Mouse (Mus musculus): Measurements from ENCODE around the gene Trmt2a. TPM values are rescaled to one million over a fixed set of nuclear protein-coding genes. Genes with fewer than 3 reads are reported as not detected.
A peak's percentile ranks its signal among the peaks of the same experiment; 100 is the strongest.

Trmt2a gene
- polyA plus RNA-seq (2014; fragmentation: Nextera tagmentation; extraction: Ambion mirVana) = 70.9 and 77.0 TPM in 2 replicates

GRCm38 (mm10) chr16:18248433-18249363 is at the start of gene Trmt2a, which contains the start of gene Ranbp1:
Trmt2a (plus strand) TSS chr16:18248679.
Ranbp1 (minus strand) TSS chr16:18248732.
- under 1% methylated on average over 92 of the region's 102 CpGs for WGBS
- H3K9me3 ChIP-seq (ENCODE audit: control insufficient read depth, low read length) = no peaks in the 10 kb centered on the region
- H3K4me3 ChIP-seq (replicated peaks; ENCODE audit: low read length) = peak within 1 kb of the TSS; percentile 87
- peak; percentile 99 for DNase-seq (ENCODE audit: low spot score)
- H3K27ac ChIP-seq = peak within 1 kb of the TSS; percentile 87
- H3K4me2 ChIP-seq (replicated peaks) = peak within 1 kb of the TSS; percentile 94
- peak; percentile 96 for ATAC-seq (ENCODE audit: low FRiP score)
- H3K4me1 ChIP-seq (replicated peaks; ENCODE audit: control insufficient read depth, insufficient read depth, low read length) = peaks cover 28% of the 10 kb centered on the region
- H3K9ac ChIP-seq = peak within 1 kb of the TSS; percentile 74
- H3K36me3 ChIP-seq (replicated peaks; ENCODE audit: control insufficient read depth, insufficient read depth) = peaks cover 65% of the 10 kb centered on the region
- H3K27me3 ChIP-seq (ENCODE audit: control insufficient read depth, insufficient read depth, low read length) = no peaks in the 10 kb centered on the region

DNA sequence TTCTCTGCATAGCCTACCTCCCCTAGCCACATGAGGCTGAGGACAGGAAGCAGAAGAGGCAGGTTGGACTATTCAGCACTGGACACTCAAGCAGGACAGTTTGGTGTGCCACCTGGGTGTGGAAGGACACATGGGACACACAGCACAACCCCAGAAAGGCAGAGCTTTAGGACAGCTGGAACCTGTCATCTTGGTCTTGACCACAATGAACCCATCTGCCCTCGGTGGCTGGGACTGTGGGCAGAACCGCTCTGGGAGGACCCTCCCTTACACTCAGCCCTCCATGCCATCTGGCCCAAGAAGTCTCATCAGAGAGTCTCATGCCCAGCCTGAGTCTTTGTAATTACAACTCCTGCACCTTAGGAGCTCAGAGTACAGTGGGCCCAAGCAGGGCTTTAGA is 48.4 kb upstream of the Trmt2a start:
- Histone ChIP-seq H3K9me3 (ENCODE audit: control insufficient read depth, low read length) (no peaks in the 10 kb centered on the region), H3K4me3 (replicated peaks; ENCODE audit: low read length) (no peak overlapping the region), H3K4me1 (replicated peaks; ENCODE audit: control insufficient read depth, insufficient read depth, low read length) (peaks cover 10% of the 10 kb centered on the region), H3K27me3 (ENCODE audit: control insufficient read depth, insufficient read depth, low read length) (no peaks in the 10 kb centered on the region), H3K9ac (no peak overlapping the region), H3K4me2 (replicated peaks) (no peak overlapping the region), H3K27ac (no peak overlapping the region), H3K36me3 (replicated peaks; ENCODE audit: control insufficient read depth, insufficient read depth) (no peaks in the 10 kb centered on the region)
- 85% methylated on average over 2 of the region's 2 CpGs for WGBS
- ATAC-seq (ENCODE audit: low FRiP score) (no peak), DNase-seq (ENCODE audit: low spot score) (no peak)

DNA sequence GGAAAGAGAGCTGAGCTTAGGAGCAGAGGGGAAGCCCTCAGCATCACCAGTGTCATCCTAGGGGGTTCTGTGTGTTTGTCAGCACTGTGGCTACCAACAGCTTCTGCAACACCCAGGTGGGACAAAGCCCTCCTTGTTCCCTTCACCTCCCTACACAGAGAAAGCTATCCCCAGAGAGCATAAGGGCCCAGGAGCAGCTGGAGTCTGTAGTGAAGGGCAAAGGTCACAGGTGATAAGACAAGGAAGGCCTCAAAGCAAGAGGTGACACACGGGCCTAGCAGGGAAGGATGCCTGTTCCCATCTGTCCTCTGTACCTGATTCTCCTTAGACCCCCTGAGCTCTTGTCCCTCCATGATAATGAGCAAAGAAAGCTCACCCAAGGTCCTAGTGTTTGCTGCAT is 46.9 kb upstream of the Trmt2a start:
- H3K4me2 ChIP-seq (replicated peaks) = no peak overlapping the region
- H3K4me1 ChIP-seq (replicated peaks; ENCODE audit: control insufficient read depth, insufficient read depth, low read length) = peaks cover 10% of the 10 kb centered on the region
- no peaks in the 10 kb centered on the region for H3K36me3 ChIP-seq (replicated peaks; ENCODE audit: control insufficient read depth, insufficient read depth)
- no peak for DNase-seq (ENCODE audit: low spot score)
- ATAC-seq (ENCODE audit: low FRiP score) = no peak
- WGBS = 44% methylated on average over 1 of the region's 1 CpGs
- no peaks in the 10 kb centered on the region for H3K9me3 ChIP-seq (ENCODE audit: control insufficient read depth, low read length)
- no peak overlapping the region for H3K27ac ChIP-seq
- no peak overlapping the region for H3K4me3 ChIP-seq (replicated peaks; ENCODE audit: low read length)
- no peaks in the 10 kb centered on the region for H3K27me3 ChIP-seq (ENCODE audit: control insufficient read depth, insufficient read depth, low read length)
- H3K9ac ChIP-seq = no peak overlapping the region

GRCm38 (mm10) chr16:18202061-18202460 is 46.4 kb upstream of the Trmt2a start:
- H3K4me3 ChIP-seq (replicated peaks; ENCODE audit: low read length) = no peak overlapping the region
- H3K9me3 ChIP-seq (ENCODE audit: control insufficient read depth, low read length) = no peaks in the 10 kb centered on the region
- H3K4me2 ChIP-seq (replicated peaks) = no peak overlapping the region
- no peak overlapping the region for H3K27ac ChIP-seq
- WGBS = 100% methylated on average over 1 of the region's 1 CpGs
- H3K9ac ChIP-seq = no peak overlapping the region
- ATAC-seq (ENCODE audit: low FRiP score) (no peak), DNase-seq (ENCODE audit: low spot score) (no peak)
- no peaks in the 10 kb centered on the region for H3K36me3 ChIP-seq (replicated peaks; ENCODE audit: control insufficient read depth, insufficient read depth)
- H3K4me1 ChIP-seq (replicated peaks; ENCODE audit: control insufficient read depth, insufficient read depth, low read length) = peaks cover 10% of the 10 kb centered on the region
- H3K27me3 ChIP-seq (ENCODE audit: control insufficient read depth, insufficient read depth, low read length) = no peaks in the 10 kb centered on the region

DNA sequence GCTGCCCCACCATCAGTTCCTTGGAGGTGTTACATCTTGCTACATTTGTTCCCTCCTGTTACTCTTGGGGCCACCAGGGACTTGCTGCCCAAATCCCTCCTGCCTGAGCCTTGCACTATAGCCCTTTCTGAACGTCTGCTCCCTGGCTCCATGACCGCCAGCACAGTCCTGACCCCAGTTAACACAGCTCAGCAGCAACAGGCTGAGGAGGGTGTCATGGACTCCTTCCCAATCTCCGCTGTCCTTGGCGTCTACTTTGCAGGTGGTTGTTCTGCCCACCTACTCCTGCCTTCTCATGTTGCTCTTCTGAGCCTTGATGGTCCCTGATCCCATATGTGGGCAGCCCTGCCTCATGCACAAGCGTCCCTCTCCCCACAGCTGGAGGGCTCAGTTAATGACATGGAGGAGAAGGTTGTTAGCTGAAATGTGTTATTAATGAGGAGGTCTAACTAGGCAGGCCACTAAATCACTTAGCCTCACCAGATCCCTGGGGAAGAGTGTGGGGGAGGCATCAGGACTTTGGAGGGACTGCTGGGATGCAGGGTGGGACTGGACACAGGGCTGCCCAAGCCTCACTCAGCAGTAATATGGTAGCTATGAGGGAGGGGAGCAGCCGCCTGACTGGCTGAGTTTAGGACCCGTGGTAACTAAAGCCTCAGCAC is 44.9 kb upstream of the Trmt2a start:
- H3K9me3 ChIP-seq (ENCODE audit: control insufficient read depth, low read length) = no peaks in the 10 kb centered on the region
- no peak for DNase-seq (ENCODE audit: low spot score)
- 62% methylated on average over 7 of the region's 7 CpGs for WGBS

DNA sequence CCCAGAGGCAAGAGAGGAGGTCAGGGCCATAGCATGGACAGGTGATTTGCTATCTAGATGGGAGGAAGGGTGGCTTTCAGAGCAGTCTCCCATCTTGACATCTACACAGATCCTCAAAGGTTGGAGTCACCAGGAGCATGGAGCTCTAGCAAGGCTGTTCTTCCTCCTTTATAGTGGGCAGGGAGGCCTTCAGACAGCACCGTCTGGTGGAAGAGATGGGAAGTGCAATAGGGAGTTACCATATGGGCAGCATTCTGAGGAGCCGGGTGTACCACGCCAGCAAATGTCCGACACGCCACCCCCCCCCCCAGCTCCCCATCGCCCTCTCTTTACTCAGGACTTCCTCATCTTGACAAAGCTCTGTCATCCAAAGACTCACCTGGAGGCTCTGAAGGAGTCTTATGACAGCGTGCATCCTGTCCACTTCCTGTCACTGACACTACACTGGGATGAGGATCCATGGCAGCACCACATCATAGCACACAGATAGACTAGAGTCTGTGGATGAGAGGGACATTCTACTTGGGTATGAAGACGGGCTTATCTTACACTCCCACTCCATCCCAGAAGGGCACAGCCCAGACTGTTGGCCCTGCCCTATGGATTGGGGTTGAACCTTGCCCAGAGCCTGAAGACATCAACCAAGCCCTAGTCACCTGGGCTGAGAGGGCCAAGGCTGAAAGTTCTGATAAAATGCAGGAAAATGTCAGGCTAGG is 37.6 kb upstream of the Trmt2a start:
- Histone ChIP-seq H3K27ac (no peak overlapping the region), H3K4me1 (replicated peaks; ENCODE audit: control insufficient read depth, insufficient read depth, low read length) (peaks cover 43% of the 10 kb centered on the region), H3K27me3 (ENCODE audit: control insufficient read depth, insufficient read depth, low read length) (no peaks in the 10 kb centered on the region), H3K9me3 (ENCODE audit: control insufficient read depth, low read length) (no peaks in the 10 kb centered on the region), H3K9ac (no peak overlapping the region), H3K4me3 (replicated peaks; ENCODE audit: low read length) (no peak overlapping the region), H3K36me3 (replicated peaks; ENCODE audit: control insufficient read depth, insufficient read depth) (no peaks in the 10 kb centered on the region), H3K4me2 (replicated peaks) (no peak overlapping the region)
- ATAC-seq (ENCODE audit: low FRiP score) (no peak), DNase-seq (ENCODE audit: low spot score) (peak; percentile 73)
- WGBS = 22% methylated on average over 8 of the region's 8 CpGs

More for the DNA sequence above, 44.9 kb upstream of the Trmt2a start:
- Histone ChIP-seq H3K4me1 (replicated peaks; ENCODE audit: control insufficient read depth, insufficient read depth, low read length) (peaks cover 10% of the 10 kb centered on the region), H3K27ac (no peak overlapping the region), H3K27me3 (ENCODE audit: control insufficient read depth, insufficient read depth, low read length) (no peaks in the 10 kb centered on the region), H3K4me2 (replicated peaks) (no peak overlapping the region), H3K36me3 (replicated peaks; ENCODE audit: control insufficient read depth, insufficient read depth) (no peaks in the 10 kb centered on the region), H3K4me3 (replicated peaks; ENCODE audit: low read length) (no peak overlapping the region), H3K9ac (no peak overlapping the region)
- no peak for ATAC-seq (ENCODE audit: low FRiP score)

DNA sequence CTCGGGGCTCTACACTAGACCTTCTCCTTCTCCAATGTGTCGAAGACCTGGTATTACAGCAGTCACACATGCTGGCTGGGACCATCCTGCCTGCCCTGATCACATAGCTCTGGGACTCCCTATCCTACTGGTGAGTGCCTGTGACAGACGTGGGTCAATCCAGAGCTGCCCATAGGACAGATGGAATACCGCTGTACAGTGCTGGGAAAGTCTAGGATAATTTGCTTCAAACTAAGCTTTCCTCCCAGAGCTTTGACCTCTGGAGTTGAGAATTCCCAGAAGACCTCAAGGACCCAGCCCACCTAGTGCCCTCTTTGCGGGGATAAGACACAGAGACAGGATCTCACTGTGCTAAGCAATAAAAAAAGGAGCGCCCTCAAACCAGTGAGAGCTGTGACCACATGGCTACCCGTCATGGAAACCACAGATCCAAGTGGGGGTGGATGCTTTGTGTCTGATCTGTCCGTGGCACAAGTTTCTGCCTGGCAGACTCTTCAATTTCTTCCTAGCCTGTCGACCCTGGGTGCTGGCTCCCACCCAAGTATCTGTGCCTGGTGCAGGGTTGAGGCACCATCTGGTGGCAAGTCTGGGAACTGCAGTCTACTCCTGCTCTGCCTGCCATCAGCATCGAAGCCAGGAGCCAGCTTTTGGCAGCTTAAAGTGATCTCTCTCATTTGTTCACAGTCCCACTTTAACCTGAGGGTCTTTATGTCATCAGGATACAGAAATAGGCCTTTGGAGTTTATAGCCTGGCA is 36.9 kb upstream of the Trmt2a start:
- peak; percentile 97 for DNase-seq (ENCODE audit: low spot score)
- 0 out of 2 replicates have a peak overlapping the region, but pooled peaks have one; percentile 29 for H3K27ac ChIP-seq
- H3K4me3 ChIP-seq (replicated peaks; ENCODE audit: low read length) = no peak overlapping the region
- no peak overlapping the region for H3K4me2 ChIP-seq (replicated peaks)
- no peak overlapping the region for H3K9ac ChIP-seq
- H3K4me1 ChIP-seq (replicated peaks; ENCODE audit: control insufficient read depth, insufficient read depth, low read length) = peaks cover 48% of the 10 kb centered on the region
- H3K27me3 ChIP-seq (ENCODE audit: control insufficient read depth, insufficient read depth, low read length) = no peaks in the 10 kb centered on the region
- H3K36me3 ChIP-seq (replicated peaks; ENCODE audit: control insufficient read depth, insufficient read depth) = no peaks in the 10 kb centered on the region
- WGBS = 44% methylated on average over 10 of the region's 10 CpGs
- peak; percentile 19; the same call in 1 of the 2 replicates for ATAC-seq (ENCODE audit: low FRiP score)
- H3K9me3 ChIP-seq (ENCODE audit: control insufficient read depth, low read length) = no peaks in the 10 kb centered on the region

DNA sequence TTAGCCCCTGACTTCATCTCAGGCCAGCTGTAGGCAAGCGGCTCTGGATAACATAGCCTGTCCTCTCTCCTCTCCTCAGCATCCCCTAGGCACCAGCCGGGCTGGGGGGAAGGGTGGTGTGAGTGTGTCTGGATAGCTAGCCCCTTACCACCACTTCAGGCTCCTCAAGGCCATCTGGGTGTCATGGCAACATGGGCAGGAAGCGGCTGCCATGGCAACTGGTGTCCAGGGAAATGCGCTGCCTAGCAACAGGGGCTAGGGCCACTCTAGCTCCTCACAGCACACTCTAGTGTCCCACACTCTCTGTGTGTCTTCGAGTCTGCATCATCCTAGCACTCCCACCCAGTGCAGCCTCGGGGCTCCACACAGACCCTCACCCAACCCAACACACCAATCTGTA is 34.8 kb upstream of the Trmt2a start:
- H3K4me3 ChIP-seq (replicated peaks; ENCODE audit: low read length) = peak overlapping the region; percentile 26
- DNase-seq (ENCODE audit: low spot score) (peak; percentile 91), ATAC-seq (ENCODE audit: low FRiP score) (peak; percentile 89)
- H3K36me3 ChIP-seq (replicated peaks; ENCODE audit: control insufficient read depth, insufficient read depth) = no peaks in the 10 kb centered on the region
- H3K27ac ChIP-seq = peak overlapping the region; percentile 92
- H3K4me2 ChIP-seq (replicated peaks) = peak overlapping the region; percentile 53
- 7% methylated on average over 6 of the region's 6 CpGs for WGBS
- H3K9me3 ChIP-seq (ENCODE audit: control insufficient read depth, low read length) = no peaks in the 10 kb centered on the region
- H3K4me1 ChIP-seq (replicated peaks; ENCODE audit: control insufficient read depth, insufficient read depth, low read length) = peaks cover 48% of the 10 kb centered on the region
- peak overlapping the region; percentile 53 for H3K9ac ChIP-seq
- no peaks in the 10 kb centered on the region for H3K27me3 ChIP-seq (ENCODE audit: control insufficient read depth, insufficient read depth, low read length)
